Mouse (Mus musculus) right cerebral cortex, adult 2 months (tissue): ENCODE results near the gene Hipk2.

Source experiments
- DNase-seq, 2 experiments: peaks; one replicate each; pipeline ENCODE4 v3.0.0; 2021 to 2022; ENCODE audit warnings: low spot score in 2 of 2

Gene Hipk2

GRCm38 (mm10) chr6:38833721-38834120 is 42.2 kb downstream of the Hipk2 start:
- no peak for DNase-seq

DNA sequence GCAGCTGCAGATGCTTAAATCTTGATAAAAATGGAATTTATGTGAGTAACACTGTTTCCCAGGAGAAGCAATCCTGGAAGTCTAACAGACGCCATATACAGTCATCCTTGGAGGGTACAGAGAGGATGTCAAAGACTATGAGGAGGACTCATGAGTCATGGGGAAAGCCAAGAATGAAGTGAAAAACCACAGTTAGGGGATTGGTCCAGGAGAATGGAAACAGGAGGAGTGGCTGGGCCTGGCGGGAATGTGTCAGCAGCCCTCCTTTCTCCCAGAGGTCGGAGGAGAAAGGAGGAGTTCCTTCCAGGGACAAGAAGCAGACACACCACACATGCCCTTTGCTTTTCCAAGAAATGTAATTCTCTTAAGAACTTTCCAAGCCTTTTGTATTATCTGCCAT is 46.5 kb downstream of the Hipk2 start:
- DNase-seq: no peak

DNA sequence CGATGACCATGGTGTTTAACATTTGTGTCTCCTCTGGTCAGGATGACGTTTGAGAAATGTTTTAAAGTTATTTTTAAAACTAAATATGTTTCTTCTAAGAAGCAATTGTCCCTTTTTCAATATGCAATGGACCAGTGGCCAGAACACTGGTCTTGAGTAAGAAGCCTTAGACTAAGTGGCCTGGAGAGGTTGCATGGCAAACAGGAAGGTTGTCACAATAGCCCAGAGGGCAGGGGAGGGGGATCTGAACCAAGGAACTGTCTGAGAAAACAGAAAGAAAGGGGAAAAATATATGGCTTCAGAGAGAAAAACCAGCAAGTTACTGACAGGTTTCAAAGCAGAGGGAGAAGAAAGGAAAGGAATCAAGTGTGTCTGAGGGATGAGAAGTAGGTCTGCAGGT is 47.8 kb downstream of the Hipk2 start:
- DNase-seq: no peak

DNA sequence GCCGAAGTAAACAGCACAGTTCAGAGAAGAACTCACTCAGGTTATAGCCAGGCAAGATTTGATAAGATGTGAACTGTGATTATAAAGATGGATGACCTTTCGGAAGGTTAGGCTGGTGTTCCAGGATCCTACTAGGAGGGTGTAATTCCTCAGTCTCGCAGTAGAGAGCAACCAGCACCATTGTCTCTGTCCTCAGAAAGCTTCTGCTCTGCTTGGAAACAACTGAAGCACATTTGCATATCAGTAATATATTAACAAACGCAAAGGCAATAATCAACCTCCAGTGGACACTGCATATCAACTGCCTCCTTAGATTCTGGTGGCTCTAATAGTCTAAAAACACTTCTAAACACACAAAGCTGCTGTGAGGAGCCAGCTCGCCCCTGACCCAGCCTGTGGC is 48.5 kb downstream of the Hipk2 start:
- no peak for DNase-seq

GRCm38 (mm10) chr6:38826857-38827256 is 49.1 kb downstream of the Hipk2 start:
- no peak for DNase-seq

DNA sequence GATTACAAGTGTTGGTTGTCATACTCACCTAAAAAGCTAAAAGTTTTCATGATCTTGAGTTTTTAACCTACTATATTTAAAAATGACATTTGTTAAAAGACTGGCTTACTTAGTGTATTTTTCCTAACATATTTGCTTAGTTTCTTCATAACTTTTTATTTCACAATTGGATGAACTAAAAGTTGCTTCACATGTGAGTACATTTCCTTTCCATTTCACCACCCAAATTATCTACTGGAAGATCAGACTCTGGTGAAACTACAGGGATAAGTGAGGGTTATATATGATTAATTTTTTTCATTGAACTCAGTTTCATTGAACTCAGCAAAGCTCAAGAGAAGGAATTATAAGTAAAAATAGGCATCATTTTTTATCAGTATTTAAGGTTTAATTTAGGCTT is 50.1 kb downstream of the Hipk2 start:
- DNase-seq: no peak

DNA sequence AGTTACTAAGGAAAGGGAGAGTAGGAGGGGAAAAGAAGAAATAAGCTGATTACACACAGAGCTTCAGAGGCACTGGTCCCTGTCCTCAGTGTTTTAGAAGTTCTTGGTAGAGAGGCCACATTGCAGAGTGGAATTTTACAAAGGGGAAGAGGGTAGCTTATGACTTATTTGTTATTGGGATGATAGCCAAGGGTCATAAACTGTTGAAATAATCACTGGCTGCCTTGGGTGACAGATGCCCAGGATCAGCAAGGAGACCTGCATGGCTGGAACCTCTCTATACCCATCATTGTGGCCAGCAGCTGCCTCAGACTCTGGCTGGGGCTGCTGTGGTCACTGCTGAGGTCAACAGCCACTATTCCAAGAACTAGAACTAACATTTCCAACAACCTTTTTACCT is 52.1 kb downstream of the Hipk2 start:
- no peak for DNase-seq

DNA sequence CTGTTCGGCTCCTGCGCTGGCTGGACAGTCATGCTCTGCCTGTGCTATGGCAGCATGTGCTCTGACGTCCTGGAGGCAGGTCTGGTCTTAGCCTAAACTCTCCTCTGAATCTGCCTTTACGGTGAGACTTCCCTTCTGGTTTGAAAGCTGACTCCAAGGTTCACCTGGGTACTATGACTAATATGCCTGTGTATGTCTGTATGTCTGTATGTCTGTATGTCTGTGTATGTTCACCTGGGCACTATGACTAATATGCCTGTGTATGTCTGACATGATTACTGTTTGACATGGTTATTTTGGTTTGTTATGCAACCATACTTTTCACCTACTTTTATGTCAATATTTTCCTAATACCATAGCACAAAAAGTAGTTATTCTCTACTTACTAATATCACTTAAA is 52.8 kb downstream of the Hipk2 start:
- no peak for DNase-seq

GRCm38 (mm10) chr6:38821686-38822085 is 54.3 kb downstream of the Hipk2 start:
- DNase-seq: no peak

- no peak for DNase-seq
Observed at GRCm38 (mm10) chr6:38820862-38821261, 55.1 kb downstream of the Hipk2 start.

DNA sequence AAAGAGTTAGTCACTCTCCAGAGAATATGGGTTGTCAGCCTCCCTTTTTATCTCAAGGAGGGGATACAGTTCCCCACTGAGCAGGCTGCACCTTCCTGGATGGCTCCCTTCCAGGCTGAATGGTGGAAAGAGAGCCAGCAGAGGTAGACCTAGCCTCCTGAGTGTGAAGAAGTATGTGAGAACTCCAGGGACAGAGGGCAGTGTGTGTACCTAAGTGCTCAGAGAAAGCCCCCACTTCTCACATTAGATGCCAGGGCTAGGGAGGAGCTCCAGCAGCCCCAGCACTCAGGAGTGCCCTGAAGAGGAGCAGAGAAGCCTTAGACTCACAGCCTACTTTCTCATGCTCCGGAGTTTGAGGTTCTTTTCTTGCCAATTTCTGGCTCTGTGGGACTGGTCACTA is 59.7 kb downstream of the Hipk2 start:
- DNase-seq: no peak

GRCm38 (mm10) chr6:38815582-38815981 is 60.4 kb downstream of the Hipk2 start:
- peak in 1 of 2 experiments; percentile 43 for DNase-seq

GRCm38 (mm10) chr6:38814690-38815089 is 61.3 kb downstream of the Hipk2 start:
- no peak for DNase-seq

- no peak for DNase-seq
Observed at GRCm38 (mm10) chr6:38811459-38812145, 64.4 kb downstream of the Hipk2 start.

DNA sequence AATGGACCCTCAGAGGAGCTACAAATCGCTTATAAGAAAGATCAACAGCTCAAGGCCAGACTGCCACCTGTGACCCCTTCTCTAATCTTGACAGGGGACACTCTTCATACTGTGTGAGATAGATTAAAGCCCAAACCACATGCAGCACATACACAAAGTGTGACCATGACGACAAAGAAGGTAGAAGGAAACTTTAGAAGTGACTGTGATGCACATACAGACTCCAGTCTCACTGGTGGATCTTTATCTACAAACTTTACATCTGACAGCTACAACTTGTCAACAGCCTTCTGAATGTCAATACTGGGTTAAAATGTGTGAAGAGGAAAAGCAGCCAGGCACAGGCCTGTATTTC is 65.9 kb downstream of the Hipk2 start:
- no peak for DNase-seq

DNA sequence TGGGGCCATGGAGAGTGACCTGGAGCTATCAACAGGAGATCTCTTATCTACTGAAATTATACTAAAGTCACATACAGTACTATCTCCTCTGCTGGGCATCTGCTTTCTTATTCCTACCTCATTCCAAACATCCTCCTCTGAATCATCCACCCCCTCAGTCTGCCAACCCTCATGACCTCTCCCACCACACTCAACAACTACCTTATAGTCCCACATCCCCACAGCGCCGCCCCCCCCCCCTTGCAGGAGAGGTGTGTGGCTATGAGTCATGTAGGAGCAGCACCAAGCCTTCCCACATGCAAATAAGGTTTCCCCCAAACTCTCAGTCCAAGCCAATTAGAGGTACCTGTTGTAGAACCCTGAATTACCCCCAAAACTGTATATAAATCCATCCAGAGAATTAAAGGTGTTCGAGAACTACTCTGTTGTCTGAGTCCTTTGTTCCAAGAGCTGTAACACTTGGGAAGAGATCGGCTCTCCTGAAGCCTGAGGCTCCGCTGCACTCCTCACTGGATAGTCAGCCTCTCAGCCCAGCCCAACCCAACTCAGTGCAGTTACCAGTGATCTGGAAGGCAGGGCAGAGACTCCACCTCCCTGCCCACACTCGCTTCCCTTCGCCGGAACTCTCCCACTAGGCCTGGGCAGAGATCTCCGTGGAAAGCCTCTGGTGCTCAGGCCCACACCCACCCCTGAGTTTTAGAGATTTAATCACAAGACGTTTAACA is 66.4 kb downstream of the Hipk2 start:
- DNase-seq: no peak

DNA sequence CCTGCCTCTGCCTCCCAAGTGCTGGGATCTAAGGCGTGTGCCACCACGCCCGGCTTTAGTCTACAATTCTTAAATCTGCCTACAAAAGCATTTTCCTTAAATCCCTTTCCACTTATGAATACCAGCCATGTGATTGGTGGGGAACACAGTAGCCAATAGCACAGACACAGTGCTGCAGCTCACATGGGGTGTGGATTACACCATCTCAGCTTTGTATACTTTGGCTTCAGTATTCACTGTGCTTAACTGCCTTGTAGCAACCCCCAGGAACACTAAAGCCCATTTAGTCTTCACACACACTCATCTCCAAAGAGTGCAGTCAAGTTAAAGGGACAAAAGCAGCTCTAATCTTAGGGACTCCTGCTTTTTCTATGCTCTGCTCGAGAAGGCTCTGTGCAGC is 67.6 kb downstream of the Hipk2 start:
- DNase-seq: no peak

- no peak for DNase-seq
Observed at GRCm38 (mm10) chr6:38806963-38807445, 69.0 kb downstream of the Hipk2 start.

GRCm38 (mm10) chr6:38805612-38806011 is 70.4 kb downstream of the Hipk2 start:
- no peak for DNase-seq

GRCm38 (mm10) chr6:38801252-38801651 is 74.7 kb downstream of the Hipk2 start:
- no peak for DNase-seq

- DNase-seq: no peak
Observed at GRCm38 (mm10) chr6:38797548-38797947, 78.4 kb downstream of the Hipk2 start.

DNA sequence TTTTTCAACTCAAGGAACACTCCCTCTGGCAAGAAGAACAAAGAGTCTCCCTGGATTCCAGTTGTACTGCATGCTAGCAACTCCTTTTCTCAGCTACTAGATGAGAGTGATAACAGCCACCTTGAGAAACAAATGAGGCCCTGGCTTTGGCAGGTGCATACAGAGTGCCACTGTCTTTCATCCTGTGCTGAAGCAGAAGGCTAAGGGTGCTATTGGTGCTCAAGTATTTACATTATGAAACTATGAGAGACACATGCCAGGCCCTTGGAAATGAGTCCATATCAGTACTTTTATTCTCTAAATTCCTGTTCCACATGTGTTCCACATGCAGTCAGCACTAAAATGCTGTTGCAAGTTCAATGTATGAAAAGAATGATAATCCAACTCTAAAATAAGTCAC is 79.0 kb downstream of the Hipk2 start:
- DNase-seq: no peak

- no peak for DNase-seq
Observed at GRCm38 (mm10) chr6:38796388-38796787, 79.6 kb downstream of the Hipk2 start.
